Mouse (Mus musculus) CH12.LX (cell line): Measurements from ENCODE around the gene Kcnk6.

Experiments
- GABPA ChIP-seq: IDR thresholded peaks from 2 replicates; pipeline ENCODE4 v1.6.1; 2012; ENCODE audit warnings: low read depth, low read length, improper control_type of control experiment, inconsistent platforms; ENCODE audit not compliant: insufficient replicate concordance
- MAFK ChIP-seq: IDR thresholded peaks from 2 replicates; pipeline ENCODE4 v1.6.1; 2011; ENCODE audit warnings: low read length, improper control_type of control experiment; ENCODE audit not compliant: insufficient replicate concordance
- MAZ ChIP-seq: IDR thresholded peaks from 2 replicates; pipeline ENCODE4 v1.6.1; 2012; ENCODE audit warnings: low read depth, mild to moderate bottlenecking, inconsistent platforms, low read length, improper control_type of control experiment, moderate library complexity
- NRF1 ChIP-seq: IDR thresholded peaks from 2 replicates; pipeline ENCODE4 v1.6.1; 2014; ENCODE audit warnings: low read depth, mild to moderate bottlenecking, inconsistent platforms, low read length, improper control_type of control experiment, moderate library complexity
- POLR2A ChIP-seq: IDR thresholded peaks from 2 replicates; pipeline ENCODE4 v1.6.1; 2011; ENCODE audit warnings: low read depth, mild to moderate bottlenecking, improper control_type of control experiment, low read length
- RAD21 ChIP-seq: IDR thresholded peaks from 2 replicates; pipeline ENCODE4 v1.6.1; 2011; ENCODE audit warnings: low read depth, mild to moderate bottlenecking, low read length, improper control_type of control experiment, moderate library complexity
- SIN3A ChIP-seq: IDR thresholded peaks from 2 replicates; pipeline ENCODE4 v1.6.1; 2012; ENCODE audit warnings: low read length, improper control_type of control experiment, inconsistent platforms
- SMC3 ChIP-seq: IDR thresholded peaks from 2 replicates; pipeline ENCODE4 v1.6.1; 2011; ENCODE audit warnings: low read depth, low read length, improper control_type of control experiment
- TCF12 ChIP-seq: IDR thresholded peaks from 2 replicates; pipeline ENCODE4 v1.6.1; 2014; ENCODE audit warnings: low read depth, mild to moderate bottlenecking, inconsistent platforms, low read length, improper control_type of control experiment
- UBTF ChIP-seq: IDR thresholded peaks from 2 replicates; pipeline ENCODE4 v1.6.1; 2012; ENCODE audit warnings: low read depth, mild to moderate bottlenecking, inconsistent platforms, low read length, improper control_type of control experiment, moderate library complexity

DNA sequence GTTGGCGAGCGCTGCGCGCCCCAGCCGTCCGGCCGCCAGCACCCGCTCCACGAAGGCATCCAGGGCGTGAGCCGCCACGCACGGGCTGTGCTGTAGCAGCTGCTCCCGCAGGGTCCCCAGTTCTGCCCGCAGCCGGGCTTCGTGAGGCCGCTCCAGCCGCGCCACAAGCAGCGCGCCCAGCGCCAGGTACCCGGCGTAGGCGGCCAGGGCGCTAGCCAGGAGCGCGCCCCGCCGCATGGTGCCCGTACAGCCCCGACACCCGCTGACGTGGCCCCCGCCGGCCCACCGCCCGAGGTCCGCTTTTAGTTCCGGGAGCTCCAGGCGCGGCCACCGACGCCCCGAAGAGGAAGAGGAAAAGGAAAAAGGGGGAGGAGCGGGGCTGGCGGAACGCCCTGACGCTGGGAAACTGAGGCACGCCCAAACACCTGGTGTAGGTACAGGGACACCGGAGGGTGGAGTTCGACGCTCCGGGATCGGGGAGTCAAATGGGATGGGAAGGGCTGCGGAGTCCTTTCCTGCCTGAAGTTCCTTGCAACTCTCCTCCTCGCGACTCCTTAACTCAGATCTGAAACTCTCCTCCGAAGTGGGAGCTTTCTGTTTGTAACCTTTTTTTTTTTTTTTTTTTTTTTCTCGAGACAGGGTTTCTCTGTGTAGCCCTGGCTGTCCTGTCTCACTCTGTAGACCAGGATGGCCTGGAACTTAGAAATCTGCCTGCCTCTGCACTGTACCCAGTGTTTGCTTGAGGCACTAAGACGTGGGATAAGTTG, at the start of gene Kcnk6:
- no peak; the same call in 1 of the 2 replicates for TF ChIP-seq POLR2A
- no peak for TF ChIP-seq SMC3
- TF ChIP-seq MAZ = no peak
- TF ChIP-seq SIN3A = no peak
- no peak for TF ChIP-seq GABPA
- TF ChIP-seq UBTF = no peak
- no peak for TF ChIP-seq TCF12
- TF ChIP-seq NRF1 = no peak
- no peak for TF ChIP-seq RAD21
- TF ChIP-seq MAFK = no peak
